Mouse (Mus musculus) bone marrow, adult 2 months (tissue): Measurements from ENCODE around the gene Cdh12.

Source experiments
- CTCF ChIP-seq: fragments of 200-500 bp; IDR thresholded peaks from 2 replicates; pipeline ENCODE4 v1.5.1; 2011; ENCODE audit warnings: low read length, control low read depth; ENCODE audit not compliant: control insufficient read depth, insufficient read depth
- POLR2A ChIP-seq: fragments of 200-500 bp; IDR thresholded peaks from 2 replicates; pipeline ENCODE4 v1.6.1; 2011; ENCODE audit warnings: low read depth, mild to moderate bottlenecking, control low read depth, low read length, borderline replicate concordance; ENCODE audit not compliant: control insufficient read depth

- TF ChIP-seq POLR2A (no peak), CTCF (no peak)
Observed at GRCm38 (mm10) chr15:20666650-20667049, 217.6 kb downstream of the Cdh12 start, which contains the start of gene Acot10.
